Comparison of ENCODE assay signal across 33 mouse cellular contexts in the genomic region with DNA sequence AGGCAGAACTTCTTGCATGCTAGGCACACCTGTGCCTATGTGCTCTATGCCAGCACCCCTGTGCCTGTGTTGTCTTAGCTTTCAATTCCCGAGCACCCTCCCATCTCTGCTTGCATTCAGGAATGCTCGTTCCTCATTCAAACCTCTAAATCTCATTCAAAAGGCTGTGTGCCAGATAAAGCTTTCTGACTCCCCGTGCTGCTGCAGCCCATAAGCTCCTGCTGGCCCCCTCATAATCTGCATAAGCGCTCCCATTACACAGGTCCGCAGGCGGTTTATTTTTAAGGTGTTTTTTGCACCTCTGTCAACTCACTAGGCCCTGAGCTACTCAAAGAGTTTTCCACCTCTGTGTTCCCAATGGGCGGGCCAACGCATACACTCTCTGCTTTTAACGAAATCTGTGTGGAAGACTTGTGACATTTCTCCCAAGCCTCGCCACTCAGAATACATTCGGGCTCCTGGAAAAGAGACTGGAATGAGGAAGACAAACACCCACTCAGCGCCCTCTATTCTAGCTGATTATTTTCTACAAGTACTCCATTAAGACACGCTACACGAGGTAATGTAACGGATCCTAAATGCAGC. TPM values are rescaled to one million over a fixed set of nuclear protein-coding genes. Genes with fewer than 3 reads are reported as not detected.
DNase-seq lines count a peak whose midpoint lies in the region; ATAC-seq lines count a peak whose summit lies in the region.
"Had no signal": no experiment of that assay in that cellular context is flagged by ENCODE, and none has a peak within 500 bp of the region (broad histone marks: within the 10 kb centered on the region; RNA-seq: fewer than 3 reads in every experiment).

No protein-coding gene starts in this region.

- no peak for ATAC-seq in intestine, embryonic 14.5 days (replicated peaks; ENCODE audit: low FRiP score, low TSS enrichment, low read depth)
- ATAC-seq in intestine, embryonic 15.5 days, result no peak
- ATAC-seq: forebrain, embryonic 15.5 days; intestine, embryonic 16.5 days; midbrain, embryonic 16.5 days had no signal

- no peak overlapping the region for H3K9ac ChIP-seq in intestine, embryonic 14.5 days (ENCODE audit: low read length)
- no peak overlapping the region for H3K9ac ChIP-seq in intestine, embryonic 15.5 days
- H3K9ac ChIP-seq: embryonic facial prominence, embryonic 13.5 days; forebrain, embryonic 15.5 days; heart, embryonic 13.5 days; hindbrain, embryonic 14.5 days; limb, embryonic 12.5 days; liver, embryonic 15.5 days; lung, embryonic 15.5 days had no signal

- H3K4me1 ChIP-seq in intestine, embryonic 14.5 days (replicated peaks; ENCODE audit: control insufficient read depth, insufficient read depth, low read length), result no peaks in the 10 kb centered on the region
- H3K4me1 ChIP-seq in intestine, embryonic 15.5 days (replicated peaks), result no peaks in the 10 kb centered on the region
- H3K4me1 ChIP-seq: embryonic facial prominence, embryonic 13.5 days; forebrain, embryonic 10.5 days; forebrain, embryonic 15.5 days; heart, embryonic 13.5 days; limb, embryonic 12.5 days; lung, embryonic 15.5 days had no signal

- 87% methylated on average over 15 of the region's 15 CpGs for WGBS in intestine, embryonic 14.5 days
- 92% methylated on average over 15 of the region's 15 CpGs for WGBS in intestine, embryonic 15.5 days

- no peak overlapping the region for H3K4me2 ChIP-seq in intestine, embryonic 14.5 days (ENCODE audit: low read length)
- no peak overlapping the region for H3K4me2 ChIP-seq in intestine, embryonic 15.5 days (replicated peaks)
- H3K4me2 ChIP-seq: embryonic facial prominence, embryonic 13.5 days; forebrain, embryonic 15.5 days; heart, embryonic 13.5 days; hindbrain, embryonic 14.5 days; limb, embryonic 12.5 days; liver, embryonic 15.5 days; lung, embryonic 15.5 days; midbrain, embryonic 11.5 days had no signal

- no peaks in the 10 kb centered on the region for H3K9me3 ChIP-seq in intestine, embryonic 14.5 days (ENCODE audit: control insufficient read depth, low read length)
- H3K9me3 ChIP-seq in intestine, embryonic 15.5 days, result no peaks in the 10 kb centered on the region
- H3K9me3 ChIP-seq: embryonic facial prominence, embryonic 13.5 days; forebrain, embryonic 10.5 days; forebrain, embryonic 15.5 days; G1E; heart, embryonic 13.5 days; limb, embryonic 12.5 days; liver, embryonic 15.5 days; lung, embryonic 15.5 days had no signal

- peaks cover 56% of the 10 kb centered on the region for H3K36me3 ChIP-seq in intestine, embryonic 14.5 days (ENCODE audit: control insufficient read depth, insufficient read depth, low read length)
- H3K36me3 ChIP-seq in intestine, embryonic 15.5 days, result peaks cover 6% of the 10 kb centered on the region; the same call in 1 of the 2 replicates
- H3K36me3 ChIP-seq: forebrain, embryonic 15.5 days had no signal

- H3K4me3 ChIP-seq in intestine, embryonic 14.5 days (ENCODE audit: low read depth, low read length), result no peak overlapping the region
- H3K4me3 ChIP-seq in intestine, embryonic 15.5 days (replicated peaks), result no peak overlapping the region
- H3K4me3 ChIP-seq: embryonic facial prominence, embryonic 13.5 days; forebrain, embryonic 10.5 days; forebrain, embryonic 15.5 days; gastrocnemius, adult 2 months; heart, adult 2 months; heart, embryonic 13.5 days; limb, embryonic 12.5 days; liver, embryonic 15.5 days; lung, embryonic 15.5 days had no signal

- no peak overlapping the region for H3K27ac ChIP-seq in intestine, embryonic 14.5 days (ENCODE audit: low read depth)
- no peak overlapping the region for H3K27ac ChIP-seq in intestine, embryonic 15.5 days
- H3K27ac ChIP-seq: embryonic facial prominence, embryonic 13.5 days; forebrain, embryonic 10.5 days; forebrain, embryonic 15.5 days; gastrocnemius, adult 2 months; heart, adult 2 months; heart, embryonic 13.5 days; hindbrain, embryonic 14.5 days; kidney, postnatal 0 days; limb, embryonic 12.5 days; liver, embryonic 15.5 days; lung, embryonic 15.5 days; stomach, postnatal 0 days had no signal

- DNase-seq in intestine, embryonic 14.5 days (ENCODE audit: low spot score), result peak; percentile 4
- DNase-seq in right cerebral cortex, adult 18-20 months, result peak; percentile 44
- no peak for DNase-seq in right cerebral cortex, postnatal 10 days (ENCODE audit: low spot score in 2 of 2)
- peak; percentile 66 for DNase-seq in R1 (ENCODE audit: low read depth, low spot score)
- DNase-seq in lung, postnatal 36 days, result peak; percentile 35
- DNase-seq in adrenal gland, postnatal 14 days, result no peak
- DNase-seq: adrenal gland, postnatal 25 days; B cell, adult 2 months; cerebellum, adult 18-20 months; cerebellum, postnatal 10 days; gastrocnemius, adult 2 months; gastrocnemius, postnatal 36 days; heart, adult 2 months; heart, postnatal 10 days; kidney, adult 8-10 months; kidney, postnatal 4 days; thymus, adult 18-20 months; thymus, postnatal 25 days had no signal

- H3K27me3 ChIP-seq in intestine, embryonic 14.5 days (replicated peaks; ENCODE audit: control insufficient read depth, insufficient read depth, low read length), result no peaks in the 10 kb centered on the region
- H3K27me3 ChIP-seq in intestine, embryonic 15.5 days (replicated peaks), result no peaks in the 10 kb centered on the region
- H3K27me3 ChIP-seq: embryonic facial prominence, embryonic 13.5 days; forebrain, embryonic 15.5 days; heart, embryonic 13.5 days; limb, embryonic 12.5 days; liver, embryonic 15.5 days; lung, embryonic 15.5 days had no signal

RNA-seq across cellular contexts. Expression of gene Rexo2, which starts 7.9 kb away (rescaled TPM):
- polyA plus RNA-seq in intestine, embryonic 14.5 days (2014; fragmentation: Nextera tagmentation; extraction: Ambion mirVana), result 85.7 and 90.9 TPM in 2 replicates
- 109 and 119 TPM in 2 replicates for polyA plus RNA-seq in intestine, embryonic 15.5 days (2015; fragmentation: Nextera tagmentation; extraction: Ambion mirVana)
- 92.9 and 94.2 TPM in 2 replicates for total RNA-seq in adrenal gland, postnatal 14 days (2021)

RNA-seq across cellular contexts. Expression of gene Rbm7, which starts 22.6 kb away (rescaled TPM):
- polyA plus RNA-seq in intestine, embryonic 14.5 days (2014; fragmentation: Nextera tagmentation; extraction: Ambion mirVana), result 109 and 121 TPM in 2 replicates
- polyA plus RNA-seq in intestine, embryonic 15.5 days (2015; fragmentation: Nextera tagmentation; extraction: Ambion mirVana), result 105 and 121 TPM in 2 replicates
- 63.2 and 67.5 TPM in 2 replicates for total RNA-seq in adrenal gland, postnatal 14 days (2021)

RNA-seq across cellular contexts. Expression of gene Gm5617, which starts 22.7 kb away (rescaled TPM):
- 32.1 and 32.6 TPM in 2 replicates for polyA plus RNA-seq in intestine, embryonic 14.5 days (2014; fragmentation: Nextera tagmentation; extraction: Ambion mirVana)
- polyA plus RNA-seq in intestine, embryonic 15.5 days (2015; fragmentation: Nextera tagmentation; extraction: Ambion mirVana), result 27.8 and 30.2 TPM in 2 replicates
- 42.8 and 47.2 TPM in 2 replicates for total RNA-seq in adrenal gland, postnatal 14 days (2021)

Comparison
In these comparisons a context has a peak if more than half of its experiments do, and no peak if none do; other contexts are left out.
1. DNase-seq: peak in intestine, embryonic 14.5 days (single experiment), right cerebral cortex, adult 18-20 months (single experiment), R1 (single experiment) and lung, postnatal 36 days (single experiment); none in right cerebral cortex, postnatal 10 days (0 of 2) and adrenal gland, postnatal 14 days (single experiment).